Mouse (Mus musculus): ENCODE data around the gene Rnf151.
"Not testable (repeated sequence)": the region's sequence is repeated elsewhere in the genome, so short reads cannot be mapped to it uniquely, and the experiment has no call there.

The Rnf151 gene

DNA sequence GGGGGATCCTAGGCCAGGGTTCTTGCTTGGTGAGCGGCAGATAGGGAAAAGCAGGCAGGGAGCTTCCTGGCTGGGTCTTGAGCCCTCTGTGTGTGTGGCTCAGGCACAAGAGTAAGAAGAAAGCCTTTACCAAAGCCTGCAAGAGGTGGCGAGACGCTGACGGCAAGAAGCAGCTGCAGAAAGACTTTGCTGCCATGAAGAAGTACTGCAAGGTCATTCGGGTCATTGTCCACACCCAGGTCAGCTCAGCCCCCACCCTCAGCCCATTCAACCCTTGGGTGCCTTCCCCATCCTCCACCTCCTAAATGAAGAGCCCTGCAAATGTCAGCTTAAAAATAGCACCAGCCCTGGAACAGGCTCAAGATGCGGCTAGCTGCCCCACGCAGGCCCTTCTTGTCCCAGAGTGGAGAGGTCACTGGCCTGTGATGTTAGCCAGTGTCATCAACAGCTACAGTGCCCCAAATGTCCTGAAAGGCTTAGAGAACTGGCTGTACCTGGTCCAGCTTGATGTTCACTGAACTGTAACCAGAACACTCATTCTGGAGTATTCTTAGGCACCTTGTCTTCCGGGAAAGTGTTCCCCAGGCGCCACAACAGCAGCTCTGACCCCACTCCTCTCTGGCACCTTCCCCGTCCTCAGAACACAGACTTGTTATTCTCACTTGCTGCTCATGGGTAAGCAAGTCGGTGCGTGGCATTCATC is 14.5 kb upstream of the Rnf151 start:
- DNase-seq (ENCODE audit: low spot score) = no peak

- no peak for DNase-seq (ENCODE audit: low spot score)
Observed at GRCm38 (mm10) chr17:24730787-24731186, 12.9 kb upstream of the Rnf151 start.

GRCm38 (mm10) chr17:24729067-24729466 is 11.2 kb upstream of the Rnf151 start:
- peak; percentile 62 for DNase-seq (ENCODE audit: low spot score)

DNA sequence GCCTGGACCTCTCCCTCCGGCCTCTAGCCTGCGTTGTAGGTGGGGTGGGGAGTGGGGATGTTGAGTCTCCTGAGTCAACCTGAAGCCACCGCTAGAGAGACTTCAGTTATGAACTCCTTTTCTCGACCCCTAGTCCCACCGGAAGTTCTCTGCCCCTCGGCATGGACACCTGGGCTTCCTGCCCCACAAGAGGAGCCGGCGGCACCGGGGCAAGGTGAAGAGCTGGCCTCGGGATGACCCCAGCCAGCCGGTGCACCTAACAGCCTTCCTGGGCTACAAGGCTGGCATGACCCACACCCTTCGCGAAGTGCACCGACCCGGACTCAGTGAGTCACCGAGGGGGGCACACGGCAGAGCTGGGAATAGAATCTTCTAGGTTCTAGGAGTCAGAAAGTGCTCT is 10.3 kb upstream of the Rnf151 start:
- no peak for DNase-seq (ENCODE audit: low spot score)

DNA sequence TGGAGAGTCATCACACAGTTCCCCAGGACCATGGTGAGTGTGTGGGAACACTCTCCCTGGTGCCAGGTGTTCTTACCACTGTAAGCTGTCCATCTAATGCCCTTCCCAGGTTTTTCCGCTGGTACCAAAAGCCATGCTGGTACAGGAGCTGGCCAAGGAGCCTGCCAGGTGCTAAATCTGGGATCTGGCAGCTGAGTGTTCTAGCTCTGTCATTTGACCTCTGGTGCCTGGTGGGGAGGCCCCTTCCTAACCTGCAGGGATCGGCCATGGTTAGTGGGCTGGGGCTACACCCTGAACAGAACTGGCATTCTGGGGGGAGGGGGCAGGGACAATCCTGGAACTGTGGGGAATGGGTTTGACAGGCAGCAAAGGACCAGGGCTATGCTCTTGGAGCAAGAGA is 9.8 kb upstream of the Rnf151 start, which contains the start of gene Rpl3l:
TSS of gene Rpl3l (plus strand) at position 203 of the 400 bp plus-strand sequence.
- no peak for DNase-seq (ENCODE audit: low spot score)

DNA sequence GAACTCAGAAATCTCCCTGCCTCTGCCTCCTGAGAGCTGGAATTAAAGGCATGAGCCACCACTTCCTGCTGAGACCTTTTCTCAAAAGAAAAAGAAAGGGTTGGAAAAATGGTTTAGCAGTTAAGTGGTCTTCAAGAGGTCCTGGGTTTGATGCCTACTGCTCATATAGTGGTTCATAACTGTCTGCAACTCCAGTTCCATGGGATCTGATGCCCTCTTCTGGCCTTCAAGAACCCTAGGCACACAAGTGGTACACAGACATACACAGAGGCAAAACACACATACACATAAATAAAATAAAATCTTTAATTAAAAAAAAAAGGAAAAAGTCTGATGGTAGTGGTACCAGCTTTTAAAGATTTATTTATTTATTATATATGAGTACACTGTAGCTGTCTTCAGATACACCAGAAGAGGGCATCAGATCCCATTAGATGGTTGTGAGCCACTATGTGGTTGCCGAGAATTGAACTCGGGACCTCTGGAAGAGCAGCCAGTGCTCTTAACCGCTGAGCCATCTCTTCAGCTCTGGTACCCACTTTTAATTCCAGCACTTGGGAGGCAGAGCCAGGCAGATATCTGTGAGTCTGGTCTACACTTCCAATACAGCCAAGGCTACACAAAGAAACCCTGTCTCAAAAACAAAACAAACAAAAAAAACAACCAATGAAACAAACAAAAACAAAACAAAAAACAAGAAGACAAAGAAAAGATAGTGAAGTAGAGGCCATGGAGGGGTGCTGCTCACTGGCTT is 8.0 kb upstream of the Rnf151 start:
- DNase-seq (ENCODE audit: low spot score) = no peak

- peak; percentile 97 for DNase-seq (ENCODE audit: low spot score)
Observed at GRCm38 (mm10) chr17:24724184-24724583, 6.3 kb upstream of the Rnf151 start, which contains the start of gene Ndufb10. Gene Ndufb10 (minus strand): TSS chr17:24724478.

DNA sequence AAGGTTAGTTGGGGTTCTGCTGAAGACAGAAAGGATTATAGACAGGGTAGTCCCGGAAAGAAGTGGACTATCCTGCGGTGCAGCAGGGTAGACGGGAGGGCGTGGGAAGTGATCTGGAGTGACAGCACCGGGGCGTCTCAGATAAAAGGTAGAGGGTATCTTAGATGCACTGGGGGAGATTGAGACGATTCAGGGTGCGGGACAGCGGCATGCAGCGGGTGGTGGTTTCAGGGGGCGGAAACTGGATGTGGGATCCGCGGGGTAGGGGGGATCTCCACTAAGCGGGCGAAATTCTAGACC is 6.0 kb upstream of the Rnf151 start:
- DNase-seq (ENCODE audit: low spot score) = peak; percentile 36

DNA sequence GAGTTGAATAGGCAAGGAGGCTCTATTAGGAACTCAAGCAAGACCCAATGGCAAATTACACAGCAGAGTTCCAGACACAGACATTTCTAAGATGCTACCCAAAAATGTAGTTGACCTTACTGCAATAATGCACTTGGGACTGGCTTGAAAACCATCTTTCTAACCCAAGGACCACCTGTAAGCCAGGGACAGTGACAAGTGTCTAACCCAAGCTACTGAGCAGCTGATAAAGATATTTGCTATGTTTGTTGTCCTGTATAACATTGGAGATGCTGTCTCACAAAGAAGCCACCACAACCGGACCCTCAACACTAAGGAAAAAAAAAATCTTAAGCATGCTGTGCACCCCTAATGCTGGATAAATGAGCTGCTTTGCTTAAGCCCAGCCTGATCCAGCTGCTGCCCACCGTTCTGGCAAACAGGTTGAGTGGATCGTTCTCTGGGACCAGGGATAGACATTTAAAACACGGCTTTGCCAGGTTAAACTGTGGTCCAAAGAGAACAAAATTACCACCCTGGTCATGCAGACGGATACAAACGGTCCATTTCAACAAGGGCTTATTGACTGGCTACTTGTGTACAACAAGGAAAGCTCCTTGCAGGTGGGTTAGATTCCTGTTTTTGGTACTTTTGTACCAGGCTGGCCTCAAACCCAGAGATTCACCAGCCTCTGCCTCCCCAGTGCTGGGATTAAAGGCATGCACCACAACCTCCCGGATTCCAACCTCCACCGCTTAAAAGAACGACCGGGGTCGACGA is 5.4 kb upstream of the Rnf151 start:
- no peak for DNase-seq (ENCODE audit: low spot score)

- peak; percentile 37 for DNase-seq (ENCODE audit: low spot score)
Observed at GRCm38 (mm10) chr17:24722220-24722924, 4.5 kb upstream of the Rnf151 start.

DNA sequence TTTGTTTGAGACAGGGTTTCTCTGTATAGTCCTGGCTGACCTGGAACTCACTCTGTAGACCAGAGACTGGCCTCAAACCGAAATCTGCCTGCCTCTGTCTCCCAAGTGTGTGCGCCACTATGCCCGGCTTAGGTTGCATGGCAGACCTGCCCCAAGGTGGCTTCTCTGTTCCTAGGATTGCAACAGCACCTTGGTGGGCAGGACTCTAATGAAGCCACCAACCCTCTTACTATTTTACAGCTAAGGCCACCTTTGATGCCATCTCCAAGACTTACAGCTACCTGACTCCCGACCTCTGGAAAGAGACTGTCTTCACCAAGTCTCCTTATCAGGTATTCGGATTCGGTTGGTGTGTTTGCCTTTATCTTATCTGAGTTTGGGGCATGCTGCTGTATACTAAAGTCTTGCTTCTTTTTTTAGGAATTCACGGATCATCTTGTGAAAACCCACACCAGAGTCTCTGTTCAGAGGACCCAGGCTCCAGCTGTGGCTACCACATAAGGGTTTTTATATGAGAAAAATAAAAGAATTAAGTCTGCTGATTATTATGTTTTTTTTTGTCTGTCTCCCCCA is 3.6 kb upstream of the Rnf151 start:
- peak; percentile 43 for DNase-seq (ENCODE audit: low spot score)

DNA sequence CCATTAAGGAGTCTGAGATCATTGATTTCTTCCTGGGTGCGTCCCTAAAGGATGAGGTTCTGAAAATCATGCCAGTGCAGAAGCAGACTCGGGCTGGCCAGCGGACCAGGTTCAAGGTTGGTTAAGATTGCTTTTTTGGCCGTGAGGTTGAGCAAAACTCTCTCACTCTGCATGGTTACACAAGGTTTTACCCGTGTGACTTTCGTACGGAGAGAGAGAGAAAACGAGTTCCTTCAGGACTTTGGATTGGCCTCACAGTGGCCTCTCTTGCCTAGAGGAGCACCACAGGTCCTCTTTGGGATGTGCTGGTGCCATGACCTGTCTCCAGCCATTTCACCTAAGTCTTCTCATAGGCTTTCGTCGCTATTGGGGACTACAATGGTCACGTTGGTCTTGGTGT is 2.8 kb upstream of the Rnf151 start:
- peak; percentile 50 for DNase-seq (ENCODE audit: low spot score)

- DNase-seq (ENCODE audit: low spot score) = peak; percentile 99
Observed at GRCm38 (mm10) chr17:24719494-24720222, 1.8 kb upstream of the Rnf151 start.

DNA sequence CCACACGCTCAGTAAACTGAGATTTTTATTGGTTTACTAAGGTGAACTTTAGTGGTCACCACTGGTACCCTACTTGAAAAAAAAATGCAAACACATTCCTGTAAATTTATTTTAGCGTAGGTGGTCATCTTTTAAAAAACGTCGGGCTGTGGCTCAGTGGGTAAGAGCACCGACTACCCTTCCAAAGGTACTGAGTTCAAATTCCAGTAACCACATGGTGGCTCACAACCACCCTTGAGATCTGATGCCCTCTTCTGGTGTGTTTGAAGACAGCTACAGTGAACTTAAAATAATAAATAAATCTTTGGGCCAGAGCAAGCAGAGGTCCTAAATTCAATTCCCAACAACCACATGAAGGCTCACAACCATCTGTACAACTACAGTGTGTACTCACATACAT is 1.1 kb upstream of the Rnf151 start:
- DNase-seq (ENCODE audit: low spot score) = not testable (repeated sequence)

GRCm38 (mm10) chr17:24716166-24716682 is 1.6 kb downstream of the Rnf151 start:
- no peak for DNase-seq (ENCODE audit: low spot score)

DNA sequence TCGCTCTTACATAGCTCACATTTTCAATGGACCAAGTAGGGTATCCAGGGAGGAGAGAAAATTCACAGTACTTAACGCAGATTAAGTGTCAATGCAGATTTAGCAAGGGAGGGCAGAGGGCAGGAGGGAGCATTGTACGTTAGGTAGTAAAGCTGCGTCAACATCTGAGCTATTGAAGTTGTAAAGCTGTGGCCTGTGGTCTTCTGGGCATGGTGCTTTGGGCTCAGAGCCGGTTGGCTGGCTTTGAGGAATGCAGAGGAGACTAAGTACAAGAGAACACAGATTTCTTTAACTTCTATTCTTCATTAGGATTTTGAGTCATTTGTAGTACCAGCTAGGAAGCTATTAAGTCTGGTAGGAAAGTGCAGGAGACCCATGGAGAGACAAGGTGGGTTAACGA is 2.3 kb downstream of the Rnf151 start:
- DNase-seq (ENCODE audit: low spot score) = no peak

DNA sequence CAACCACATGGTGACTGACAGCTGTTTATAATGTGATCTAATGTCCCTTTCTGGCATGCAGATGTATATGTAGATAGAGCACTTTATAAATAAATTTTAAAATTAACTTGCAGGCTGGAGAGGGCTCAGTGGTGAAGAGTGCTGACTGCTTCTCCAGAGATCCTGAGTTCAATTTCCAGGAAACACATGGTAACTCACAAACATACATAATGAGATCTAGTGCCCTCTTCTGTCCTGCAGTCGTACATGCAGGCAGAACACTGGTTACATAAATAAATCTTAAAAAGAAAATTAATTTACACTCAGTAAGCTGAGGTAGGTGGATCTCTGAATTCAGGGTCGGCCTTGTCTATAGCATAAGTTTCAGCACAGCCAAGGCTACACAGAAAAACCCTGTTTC is 9.2 kb downstream of the Rnf151 start:
- peak; percentile 62 for DNase-seq (ENCODE audit: low spot score)

- peak; percentile 50 for DNase-seq (ENCODE audit: low spot score)
Observed at GRCm38 (mm10) chr17:24707801-24708425, 9.9 kb downstream of the Rnf151 start.

GRCm38 (mm10) chr17:24706982-24707800 is 10.7 kb downstream of the Rnf151 start, which contains the start of gene Tbl3:
Gene Tbl3 (minus strand): TSS chr17:24707660.
- DNase-seq (ENCODE audit: low spot score) = peak; percentile 96

Measured in MN1 (cell line).